Mouse (Mus musculus) brain, embryonic 14.5 days (tissue): ENCODE results near the gene Lsamp.

Experiments
- CTCF ChIP-seq: fragments of 200-500 bp; IDR thresholded peaks from 2 replicates; pipeline ENCODE4 v1.5.1; 2012; ENCODE audit warnings: inconsistent platforms, mild to moderate bottlenecking, moderate library complexity, borderline replicate concordance; ENCODE audit not compliant: insufficient read depth, insufficient read length; ENCODE audit errors: extremely low read depth
- POLR2A ChIP-seq: fragments of 200-500 bp; IDR thresholded peaks from 2 replicates; pipeline ENCODE4 v1.6.1; 2012; ENCODE audit warnings: mild to moderate bottlenecking, inconsistent platforms, borderline replicate concordance; ENCODE audit not compliant: poor library complexity, insufficient read depth, insufficient read length, severe bottlenecking; ENCODE audit errors: extremely low read depth

GRCm38 (mm10) chr16:42032030-42032429 lies 2047.9 kb downstream of the Lsamp start:
- TF ChIP-seq CTCF (no peak), POLR2A (no peak)
